ENCODE assay signal across 8 mouse cellular contexts in the genomic region with DNA sequence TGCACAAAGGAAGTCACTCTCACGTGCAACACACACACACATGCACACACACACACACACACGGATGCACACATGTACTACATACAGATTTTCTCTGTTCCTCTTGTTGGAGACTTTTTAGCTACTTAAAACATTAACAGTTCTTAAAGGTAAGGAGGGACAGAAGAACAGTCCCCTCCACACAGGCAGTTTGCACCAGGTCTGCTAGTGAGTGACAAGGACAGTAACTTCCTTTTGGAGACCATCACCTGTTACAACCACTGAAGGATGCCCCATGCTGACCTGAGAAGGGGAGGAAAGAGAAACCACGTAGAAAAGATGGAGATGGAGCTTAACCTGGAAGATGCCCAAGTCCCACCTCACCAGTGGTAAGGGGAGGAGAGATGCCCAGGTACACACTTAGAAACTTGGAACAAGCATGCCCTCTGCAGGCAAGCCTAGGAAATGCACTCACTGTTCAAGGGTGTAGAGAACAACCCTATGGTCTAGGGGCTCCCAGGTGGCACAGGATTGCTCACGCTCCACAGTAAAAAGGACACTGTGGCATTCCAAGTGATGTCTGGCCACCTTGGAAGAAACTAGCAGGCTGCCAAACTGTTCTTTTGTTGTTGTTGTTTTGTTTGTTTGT. TPM values are rescaled to one million over a fixed set of nuclear protein-coding genes. Genes with fewer than 3 reads are reported as not detected.
DNase-seq lines count a peak whose midpoint lies in the region; ATAC-seq lines count a peak whose summit lies in the region.

No protein-coding gene starts in this region.

- ATAC-seq in heart, embryonic 11.5 days (replicated peaks; ENCODE audit: insufficient number of reproducible peaks, low FRiP score, low TSS enrichment) = no peak
- ATAC-seq in common myeloid progenitor, adult 5-6 weeks (replicated peaks; ENCODE audit: low read depth, poor library complexity, severe bottlenecking) = peak; percentile 82
- peak; percentile 79 for ATAC-seq in limb, embryonic 13.5 days (ENCODE audit: low FRiP score, low read depth)

- no peaks in the 10 kb centered on the region for H3K9me3 ChIP-seq in heart, embryonic 11.5 days (replicated peaks; ENCODE audit: control insufficient read depth, low read length)
- H3K9me3 ChIP-seq in limb, embryonic 13.5 days = no peaks in the 10 kb centered on the region

- no peak overlapping the region for H3K27ac ChIP-seq in heart, embryonic 11.5 days (ENCODE audit: low read depth, low read length)
- no peak overlapping the region for H3K27ac ChIP-seq in limb, embryonic 13.5 days

- no peaks in the 10 kb centered on the region for H3K4me1 ChIP-seq in heart, embryonic 11.5 days (ENCODE audit: control insufficient read depth, insufficient read depth, low read length)
- H3K4me1 ChIP-seq in limb, embryonic 13.5 days = 0 out of 2 replicates have a peak, but pooled peaks cover 3% of the 10 kb centered on the region

- intact Hi-C loops in gastrocnemius, postnatal 14 days (cut with DNase I; ENCODE audit: low total_unique reads) = no loop called here

- peaks cover 5% of the 10 kb centered on the region; the same call in 1 of the 2 replicates for H3K27me3 ChIP-seq in heart, embryonic 11.5 days (ENCODE audit: control insufficient read depth, insufficient read depth, low read length)
- no peaks in the 10 kb centered on the region for H3K27me3 ChIP-seq in limb, embryonic 13.5 days

- no peak overlapping the region for H3K4me2 ChIP-seq in heart, embryonic 11.5 days
- H3K4me2 ChIP-seq in limb, embryonic 13.5 days (replicated peaks) = no peak overlapping the region

- H3K9ac ChIP-seq in heart, embryonic 11.5 days (ENCODE audit: low read depth, low read length) = no peak overlapping the region
- H3K9ac ChIP-seq in limb, embryonic 13.5 days = no peak overlapping the region

- no peaks in the 10 kb centered on the region for H3K36me3 ChIP-seq in heart, embryonic 11.5 days (ENCODE audit: control insufficient read depth, insufficient read depth, low read length)
- H3K36me3 ChIP-seq in limb, embryonic 13.5 days = no peaks in the 10 kb centered on the region

- 53% methylated on average over 4 of the region's 4 CpGs for WGBS in heart, embryonic 11.5 days (ENCODE audit: insufficient replicate concordance)
- 51% methylated on average over 4 of the region's 4 CpGs for WGBS in limb, embryonic 13.5 days

- DNase-seq in heart, adult 18-20 months = peak; percentile 58 to 84
- peak; percentile 60 for DNase-seq in gastrocnemius, postnatal 14 days
- peak; percentile 83 for DNase-seq in kidney, adult 9 months
- peak; percentile 89 for DNase-seq in naive thymus-derived CD4-positive, alpha-beta T cell, adult 2 months (ENCODE audit: low read depth)
- peak; percentile 59 to 67 for DNase-seq in spleen, postnatal 36 days (ENCODE audit: low spot score in 2 of 2)

- H3K4me3 ChIP-seq in heart, embryonic 11.5 days (ENCODE audit: low read depth, low read length) = no peak overlapping the region
- no peak overlapping the region for H3K4me3 ChIP-seq in limb, embryonic 13.5 days

RNA-seq across cellular contexts. Expression of a gene that starts 39.2 kb away (rescaled TPM):
- 1 to 10 TPM; 7.1 to 8.7 TPM for total RNA-seq in heart, adult 18-20 months (2021)
- polyA plus RNA-seq in heart, embryonic 11.5 days (2014; fragmentation: Nextera tagmentation; extraction: Ambion mirVana) = 11.5 and 12.9 TPM in 2 replicates
- 28.2 and 28.8 TPM in 2 replicates for total RNA-seq in common myeloid progenitor, adult 5-6 weeks (2017)
- 1 to 10 TPM; 5.8 to 9.2 TPM for total RNA-seq in gastrocnemius, postnatal 14 days (2021)
- 11.6 and 12.3 TPM in 2 replicates for polyA plus RNA-seq in limb, embryonic 13.5 days (2015; fragmentation: Nextera tagmentation; extraction: Ambion mirVana)
